Mouse (Mus musculus): ENCODE data around the gene Ddx43. TPM values are rescaled to one million over a fixed set of nuclear protein-coding genes. Genes with fewer than 3 reads are reported as not detected.

The Ddx43 gene
- polyA plus RNA-seq, 1 experiment from 2014 or later = 0.41 TPM

DNA sequence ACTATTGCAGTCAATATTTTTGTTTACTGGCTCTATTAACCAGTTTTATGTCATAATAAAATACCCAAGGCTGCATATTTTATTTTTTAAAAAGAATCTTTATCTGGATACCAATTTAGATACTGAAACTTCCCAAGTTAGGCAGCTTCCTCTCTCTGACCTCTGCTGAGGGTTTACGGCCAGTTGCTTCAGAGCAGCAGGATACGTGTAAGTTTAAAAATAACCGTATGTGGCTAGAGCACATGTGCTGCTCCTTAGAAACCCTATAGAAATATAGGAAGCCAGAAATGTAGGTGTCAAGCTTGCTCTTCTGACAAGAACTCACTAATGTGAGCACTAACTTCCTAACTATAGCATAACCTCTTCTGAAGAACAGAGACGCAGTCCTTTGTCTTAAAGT, 67.8 kb downstream of the Ddx43 start:
- no peak overlapping the region for H3K27ac ChIP-seq
- peaks cover 52% of the 10 kb centered on the region for H3K36me3 ChIP-seq (replicated peaks)
- no peaks in the 10 kb centered on the region for H3K9me3 ChIP-seq
- ATAC-seq (replicated peaks) = no peak
- H3K4me3 ChIP-seq = no peak overlapping the region
- H3K27me3 ChIP-seq (replicated peaks) = no peaks in the 10 kb centered on the region
- no peaks in the 10 kb centered on the region for H3K4me1 ChIP-seq
- WGBS = 95% methylated on average over 4 of the region's 4 CpGs
- no peak overlapping the region for H3K9ac ChIP-seq
- no peak overlapping the region for H3K4me2 ChIP-seq

GRCm38 (mm10) chr9:78465725-78466124, 70.1 kb downstream of the Ddx43 start:
- no peaks in the 10 kb centered on the region for H3K27me3 ChIP-seq (replicated peaks)
- no peak overlapping the region for H3K4me3 ChIP-seq
- H3K27ac ChIP-seq = no peak overlapping the region
- no peaks in the 10 kb centered on the region for H3K4me1 ChIP-seq
- ATAC-seq (replicated peaks) = no peak
- no peak overlapping the region for H3K4me2 ChIP-seq
- WGBS = 90% methylated on average over 3 of the region's 3 CpGs
- no peaks in the 10 kb centered on the region for H3K9me3 ChIP-seq
- H3K36me3 ChIP-seq (replicated peaks) = peaks cover 51% of the 10 kb centered on the region
- H3K9ac ChIP-seq = no peak overlapping the region

Other genes with a start within 250 kb of the Ddx43 start
- gene Gsta4, start 213.0 kb upstream of the Ddx43 start, polyA plus RNA-seq (2015; fragmentation: Nextera tagmentation; extraction: Ambion mirVana) = 15.7 and 21.0 TPM in 2 replicates
- not detected in 2 replicates for gene Gsta1, start 165.1 kb upstream of the Ddx43 start, polyA plus RNA-seq (2015; fragmentation: Nextera tagmentation; extraction: Ambion mirVana)
- not detected in 2 replicates for gene Gm3776, start 138.6 kb upstream of the Ddx43 start, polyA plus RNA-seq (2015; fragmentation: Nextera tagmentation; extraction: Ambion mirVana)
- not detected in 2 replicates for gene Gm10639, start 105.9 kb upstream of the Ddx43 start, polyA plus RNA-seq (2015; fragmentation: Nextera tagmentation; extraction: Ambion mirVana)
- gene Omt2a, start 81.0 kb upstream of the Ddx43 start, polyA plus RNA-seq (2015; fragmentation: Nextera tagmentation; extraction: Ambion mirVana) = not detected in 2 replicates
- not detected in 2 replicates for gene Omt2b, start 68.2 kb upstream of the Ddx43 start, polyA plus RNA-seq (2015; fragmentation: Nextera tagmentation; extraction: Ambion mirVana)
- gene Gsta2, start 40.0 kb upstream of the Ddx43 start, polyA plus RNA-seq (2015; fragmentation: Nextera tagmentation; extraction: Ambion mirVana) = not detected in 2 replicates
- gene Dppa5a, start 27.6 kb upstream of the Ddx43 start, polyA plus RNA-seq (2015; fragmentation: Nextera tagmentation; extraction: Ambion mirVana) = 5.6 and 6.3 TPM in 2 replicates
- 6.3 and 6.5 TPM in 2 replicates for gene Ooep, start 17.1 kb upstream of the Ddx43 start, polyA plus RNA-seq (2015; fragmentation: Nextera tagmentation; extraction: Ambion mirVana)
- gene Cgas, start 47.5 kb downstream of the Ddx43 start, polyA plus RNA-seq (2015; fragmentation: Nextera tagmentation; extraction: Ambion mirVana) = 0.68 and 0.80 TPM in 2 replicates
- gene Mto1, start 52.4 kb downstream of the Ddx43 start, polyA plus RNA-seq (2015; fragmentation: Nextera tagmentation; extraction: Ambion mirVana) = 28.8 and 30.8 TPM in 2 replicates
- gene Gm17324, start 53.0 kb downstream of the Ddx43 start, polyA plus RNA-seq (2015; fragmentation: Nextera tagmentation; extraction: Ambion mirVana) = 2.2 and 2.4 TPM in 2 replicates
- gene Eef1a1, start 93.4 kb downstream of the Ddx43 start, polyA plus RNA-seq (2015; fragmentation: Nextera tagmentation; extraction: Ambion mirVana) = 3,193 and 3,214 TPM in 2 replicates
- gene Slc17a5, start 192.3 kb downstream of the Ddx43 start, polyA plus RNA-seq (2015; fragmentation: Nextera tagmentation; extraction: Ambion mirVana) = 17.8 and 18.6 TPM in 2 replicates
- 0.92 and 1.1 TPM in 2 replicates for gene Cd109, start 219.8 kb downstream of the Ddx43 start, polyA plus RNA-seq (2015; fragmentation: Nextera tagmentation; extraction: Ambion mirVana)

Measured in midbrain, embryonic 15.5 days (tissue).